Mouse (Mus musculus) erythroblast, adult 5-6 weeks (primary cell): ENCODE data around the gene Cpt1c. TPM values are rescaled to one million over a fixed set of nuclear protein-coding genes. Genes with fewer than 3 reads are reported as not detected.
A peak's percentile ranks its signal among the peaks of the same experiment; 100 is the strongest.

Experiments used
- ATAC-seq: replicated peaks from 2 replicates; pipeline ENCODE4 v1.8.0; 2016; ENCODE audit warnings: moderate number of reproducible peaks, mild to moderate bottlenecking, moderate TSS enrichment, inconsistent platforms; ENCODE audit not compliant: poor library complexity, low FRiP score, severe bottlenecking
- total RNA-seq, 2 experiments: library from RNA; stranded (forward) in 1 of 2; stranded (reverse) in 1 of 2; fragments of 150-400 nt in 1 of 2; fragments of 200-764, 138-1000 nt in 1 of 2; gene quantifications; 2 replicates each; pipeline versions ENCODE4 v1.2.3 to v1.2.4; 2015 to 2017; ENCODE audit warnings: low replicate concordance in 2 of 2

Cpt1c gene
- total RNA-seq, 2 experiments from 2014 or later = 0.19 to 0.51 TPM

- ATAC-seq = no peak
Observed at GRCm38 (mm10) chr7:44970231-44970691, 4.4 kb downstream of the Cpt1c start.

- ATAC-seq = no peak
Observed at GRCm38 (mm10) chr7:44966638-44967037, 8.0 kb downstream of the Cpt1c start.

GRCm38 (mm10) chr7:44965975-44966374, 8.7 kb downstream of the Cpt1c start:
- ATAC-seq = no peak

GRCm38 (mm10) chr7:44964990-44965389, 9.7 kb downstream of the Cpt1c start:
- ATAC-seq = no peak

GRCm38 (mm10) chr7:44962831-44963230, 11.8 kb downstream of the Cpt1c start:
- ATAC-seq = no peak

- ATAC-seq = no peak
Observed at GRCm38 (mm10) chr7:44962337-44962736, 12.3 kb downstream of the Cpt1c start.

GRCm38 (mm10) chr7:44960512-44960910, 14.1 kb downstream of the Cpt1c start:
- no peak for ATAC-seq

GRCm38 (mm10) chr7:44959874-44960511, 14.7 kb downstream of the Cpt1c start:
- ATAC-seq = no peak

GRCm38 (mm10) chr7:44959281-44959680, 15.4 kb downstream of the Cpt1c start:
- no peak for ATAC-seq

GRCm38 (mm10) chr7:44958208-44958607, 16.4 kb downstream of the Cpt1c start:
- no peak; the same call in 1 of the 2 replicates for ATAC-seq

- ATAC-seq = no peak
Observed at GRCm38 (mm10) chr7:44957183-44957835, 17.3 kb downstream of the Cpt1c start.

GRCm38 (mm10) chr7:44956266-44956665, 18.4 kb downstream of the Cpt1c start:
- ATAC-seq = no peak

- ATAC-seq = no peak
Observed at GRCm38 (mm10) chr7:44955628-44956027, 19.0 kb downstream of the Cpt1c start.

GRCm38 (mm10) chr7:44954091-44954885, 20.4 kb downstream of the Cpt1c start:
- ATAC-seq = no peak

GRCm38 (mm10) chr7:44953561-44953960, 21.1 kb downstream of the Cpt1c start:
- no peak for ATAC-seq

- ATAC-seq = peak; percentile 82
Observed at GRCm38 (mm10) chr7:44952611-44953306, 21.9 kb downstream of the Cpt1c start.

- peak; percentile 85 for ATAC-seq
Observed at GRCm38 (mm10) chr7:44951960-44952359, 22.7 kb downstream of the Cpt1c start.

GRCm38 (mm10) chr7:44949922-44950321, 24.7 kb downstream of the Cpt1c start:
- ATAC-seq = no peak

- ATAC-seq = no peak
Observed at GRCm38 (mm10) chr7:44942904-44943303, 31.7 kb downstream of the Cpt1c start, which contains the start of gene Tsks. Gene Tsks, plus strand, starts transcription at chr7:44943204.

GRCm38 (mm10) chr7:44938680-44939079, 36.0 kb downstream of the Cpt1c start:
- no peak for ATAC-seq
